Mouse (Mus musculus): ENCODE data around the gene Rtl5. TPM values are rescaled to one million over a fixed set of nuclear protein-coding genes. Genes with fewer than 3 reads are reported as not detected.
A peak's percentile ranks its signal among the peaks of the same experiment; 100 is the strongest.
"Not testable (repeated sequence)": the region's sequence is repeated elsewhere in the genome, so short reads cannot be mapped to it uniquely, and the experiment has no call there.

Rtl5 gene
- total RNA-seq (2021) (1 to 10 TPM; 1.7 to 2.3 TPM), polyA plus RNA-seq (2012; rRNA removed) (2.1 and 4.6 TPM in 2 replicates)
- long read RNA-seq: 0 reads

- peak; percentile 72 to 83 for DNase-seq
- intact Hi-C loops (cut with DNase I): loop anchor here (5.0 kb wide), 1 partner anchor 46 kb away; the partner anchor contains the start of gene Pin4
- no peak for TF ChIP-seq POLR2A (IDR thresholded peaks at IDR 0.05; ENCODE audit: insufficient read depth, low read depth, low read length)
- no peak for TF ChIP-seq EP300 (IDR thresholded peaks at IDR 0.05; ENCODE audit: insufficient read depth, low read depth, low read length)
- TF ChIP-seq CTCF (IDR thresholded peaks at IDR 0.05): no peak
- no peaks in the 10 kb centered on the region for H3K36me3 ChIP-seq (ENCODE audit: control insufficient read depth, insufficient read depth, low read length)
- H3K4me1 ChIP-seq (ENCODE audit: control insufficient read depth, insufficient read depth, low read length): peaks cover 4% of the 10 kb centered on the region; the same call in 1 of the 2 replicates
- H3K4me3 ChIP-seq: peak within 1 kb of the TSS; percentile 51
- H3K27ac ChIP-seq: peak within 1 kb of the TSS; percentile 38
- no peaks in the 10 kb centered on the region for H3K79me2 ChIP-seq (replicated peaks; ENCODE audit: control insufficient read depth, insufficient read depth, low read length)
- peak within 1 kb of the TSS; percentile 70 for H3K9ac ChIP-seq (ENCODE audit: low read depth, low read length)
- WGBS: 22% methylated on average over 61 of the region's 61 CpGs
- no peaks in the 10 kb centered on the region for H3K27me3 ChIP-seq (ENCODE audit: control insufficient read depth, insufficient read depth, low read length)
Observed at GRCm38 (mm10) chrX:102070591-102071471, at the start of gene Rtl5. Gene Rtl5 (minus strand): TSS chrX:102071304.

- 0 out of 2 replicates have a peak, but pooled peaks have one; percentile 11 for TF ChIP-seq EP300 (IDR thresholded peaks at IDR 0.05; ENCODE audit: insufficient read depth, low read depth, low read length)
- TF ChIP-seq CTCF (IDR thresholded peaks at IDR 0.05): peak; percentile 43
- peak; percentile 62 for TF ChIP-seq POLR2A (IDR thresholded peaks at IDR 0.05; ENCODE audit: insufficient read depth, low read depth, low read length)
- DNase-seq: peak; percentile 90 to 94
- Histone ChIP-seq H3K36me3 (ENCODE audit: control insufficient read depth, insufficient read depth, low read length) (no peaks in the 10 kb centered on the region), H3K4me1 (ENCODE audit: control insufficient read depth, insufficient read depth, low read length) (no peaks in the 10 kb centered on the region), H3K9ac (ENCODE audit: low read depth, low read length) (peak within 1 kb of the TSS; percentile 85), H3K27me3 (ENCODE audit: control insufficient read depth, insufficient read depth, low read length) (no peaks in the 10 kb centered on the region), H3K79me2 (replicated peaks; ENCODE audit: control insufficient read depth, insufficient read depth, low read length) (no peaks in the 10 kb centered on the region), H3K27ac (peak within 1 kb of the TSS; percentile 69), H3K4me3 (peak within 1 kb of the TSS; percentile 62)
- WGBS: 14% methylated on average over 30 of the region's 30 CpGs
- intact Hi-C loops (cut with DNase I): loop anchor here (5.0 kb wide), 1 partner anchor 47 kb away; the partner anchor contains the start of gene Rtl5
Observed at GRCm38 (mm10) chrX:102119042-102119864, 48.1 kb upstream of the Rtl5 start, which contains the start of gene Pin4. Gene Pin4 (plus strand): TSS chrX:102119447.

GRCm38 (mm10) chrX:102115676-102116075 is 44.6 kb upstream of the Rtl5 start:
- TF ChIP-seq POLR2A (IDR thresholded peaks at IDR 0.05; ENCODE audit: insufficient read depth, low read depth, low read length) (no peak), EP300 (IDR thresholded peaks at IDR 0.05; ENCODE audit: insufficient read depth, low read depth, low read length) (no peak), CTCF (IDR thresholded peaks at IDR 0.05) (no peak)
- intact Hi-C loops (cut with DNase I): loop anchor here (5.0 kb wide), 1 partner anchor 43 kb away; the partner anchor contains the start of gene Rtl5

DNA sequence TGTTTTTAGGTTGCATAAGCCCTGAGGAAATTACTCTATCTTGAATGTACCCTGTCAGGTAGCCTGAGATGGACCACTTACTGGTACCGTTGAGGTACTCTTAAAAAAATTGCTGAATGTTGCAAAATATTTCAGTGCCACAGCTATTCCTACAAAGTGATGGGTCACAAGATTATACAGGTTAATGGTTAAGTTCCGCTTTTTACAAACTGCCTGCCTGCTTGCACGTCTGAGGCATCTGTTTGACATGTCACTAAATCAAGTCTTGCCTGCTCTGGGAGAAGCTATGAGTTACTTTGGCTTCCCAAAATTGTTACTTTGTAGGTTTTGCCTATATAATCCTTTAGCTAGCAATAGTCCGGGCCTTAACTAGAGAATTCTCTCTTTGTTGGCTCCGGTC is 38.2 kb upstream of the Rtl5 start:
- WGBS: 77% methylated on average over 5 of the region's 5 CpGs

More at GRCm38 (mm10) chrX:102115676-102116075, 44.6 kb upstream of the Rtl5 start:
- WGBS: 42% methylated on average over 4 of the region's 4 CpGs
- Histone ChIP-seq H3K4me1 (ENCODE audit: control insufficient read depth, insufficient read depth, low read length) (no peaks in the 10 kb centered on the region), H3K9ac (ENCODE audit: low read depth, low read length) (no peak overlapping the region), H3K4me3 (no peak overlapping the region), H3K36me3 (ENCODE audit: control insufficient read depth, insufficient read depth, low read length) (no peaks in the 10 kb centered on the region), H3K79me2 (replicated peaks; ENCODE audit: control insufficient read depth, insufficient read depth, low read length) (no peaks in the 10 kb centered on the region), H3K27me3 (ENCODE audit: control insufficient read depth, insufficient read depth, low read length) (no peaks in the 10 kb centered on the region), H3K27ac (no peak overlapping the region)
- DNase-seq: no peak

GRCm38 (mm10) chrX:102103830-102104229 is 32.7 kb upstream of the Rtl5 start:
- H3K4me1 ChIP-seq (ENCODE audit: control insufficient read depth, insufficient read depth, low read length); H3K4me3 ChIP-seq; H3K36me3 ChIP-seq (ENCODE audit: control insufficient read depth, insufficient read depth, low read length); H3K27ac ChIP-seq; DNase-seq; H3K79me2 ChIP-seq (replicated peaks; ENCODE audit: control insufficient read depth, insufficient read depth, low read length); intact Hi-C loops (cut with DNase I); H3K27me3 ChIP-seq (ENCODE audit: control insufficient read depth, insufficient read depth, low read length); H3K9ac ChIP-seq (ENCODE audit: low read depth, low read length): not testable (repeated sequence)
- WGBS: 50% methylated on average over 2 of the region's 2 CpGs

More for the DNA sequence above, 38.2 kb upstream of the Rtl5 start:
- H3K9ac ChIP-seq (ENCODE audit: low read depth, low read length); DNase-seq; H3K4me3 ChIP-seq; H3K27ac ChIP-seq; H3K36me3 ChIP-seq (ENCODE audit: control insufficient read depth, insufficient read depth, low read length); H3K4me1 ChIP-seq (ENCODE audit: control insufficient read depth, insufficient read depth, low read length); H3K79me2 ChIP-seq (replicated peaks; ENCODE audit: control insufficient read depth, insufficient read depth, low read length); H3K27me3 ChIP-seq (ENCODE audit: control insufficient read depth, insufficient read depth, low read length); intact Hi-C loops (cut with DNase I): not testable (repeated sequence)
